ENCODE assay signal across 8 mouse cellular contexts in genomic region chr13:62469947-62470346, GRCm38 (mm10). TPM values are rescaled to one million over a fixed set of nuclear protein-coding genes. Genes with fewer than 3 reads are reported as not detected.
A peak's percentile ranks its signal among the peaks of the same experiment; 100 is the strongest.
DNase-seq lines count a peak whose midpoint lies in the region; ATAC-seq and TF ChIP-seq lines count a peak whose summit lies in the region.
"Not testable (repeated sequence)": the region's sequence is repeated elsewhere in the genome, so short reads cannot be mapped to it uniquely, and the experiment has no call there.

No protein-coding gene starts in this region.

- H3K27ac ChIP-seq in kidney, postnatal 0 days = not testable (repeated sequence)

- ATAC-seq in granulocyte monocyte progenitor cell, adult 5-6 weeks (replicated peaks; ENCODE audit: poor library complexity, severe bottlenecking) = peak; percentile 76
- ATAC-seq in kidney, postnatal 0 days (replicated peaks; ENCODE audit: low FRiP score, low read depth) = not testable (repeated sequence)

- peak; percentile 75 for DNase-seq in CD4-positive helper T cell, adult 2 months (ENCODE audit: low read depth, low spot score)
- peak; percentile 80 for DNase-seq in R1 (ENCODE audit: low read depth, low spot score)
- peak; percentile 21 to 32 for DNase-seq in cerebellum, postnatal 14 days
- DNase-seq in kidney, postnatal 0 days (ENCODE audit: low spot score) = peak; percentile 44
- DNase-seq in lung, adult 2 months = not testable (repeated sequence)
- DNase-seq in naive thymus-derived CD4-positive, alpha-beta T cell, adult 2 months (ENCODE audit: low read depth) = peak; percentile 87
- peak; percentile 68 for DNase-seq in thymus, postnatal 14 days

- not testable (repeated sequence) for H3K4me2 ChIP-seq in kidney, postnatal 0 days (ENCODE audit: low read length)

- not testable (repeated sequence) for TF ChIP-seq POLR2A in lung, adult 2 months (IDR thresholded peaks at IDR 0.05; ENCODE audit: borderline replicate concordance, extremely low read depth, low read depth, low read length)

- not testable (repeated sequence) for H3K4me1 ChIP-seq in kidney, postnatal 0 days (replicated peaks; ENCODE audit: insufficient read depth, low read length); lung, adult 2 months (ENCODE audit: control insufficient read depth, insufficient read depth, low read length)

- not testable (repeated sequence) for H3K36me3 ChIP-seq in kidney, postnatal 0 days (ENCODE audit: insufficient read depth, low read length)

- TF ChIP-seq CTCF in kidney, postnatal 0 days (IDR thresholded peaks at IDR 0.05; ENCODE audit: low read depth) = peak; percentile 60
- TF ChIP-seq CTCF in lung, adult 2 months (IDR thresholded peaks at IDR 0.05; ENCODE audit: insufficient read depth, low read length) = 0 out of 2 replicates have a peak, but pooled peaks have one; percentile 18

- not testable (repeated sequence) for H3K9ac ChIP-seq in kidney, postnatal 0 days (ENCODE audit: low read depth, low read length)

- not testable (repeated sequence) for H3K27me3 ChIP-seq in kidney, postnatal 0 days (ENCODE audit: insufficient read depth, low read length)

- H3K4me3 ChIP-seq in kidney, postnatal 0 days (replicated peaks; ENCODE audit: low read depth, low read length); lung, adult 2 months (replicated peaks; ENCODE audit: extremely low read depth, low read depth, low read length): not testable (repeated sequence)

- not testable (repeated sequence) for H3K9me3 ChIP-seq in kidney, postnatal 0 days (replicated peaks; ENCODE audit: low read length)

RNA-seq across cellular contexts. Expression of gene Gm49359, which starts 3.3 kb away (rescaled TPM):
- 6.4 and 14.2 TPM in 2 replicates for total RNA-seq in granulocyte monocyte progenitor cell, adult 5-6 weeks (2014; fragmentation: Nextera tagmentation)
- 8.9 and 11.7 TPM in 2 replicates for total RNA-seq in granulocyte monocyte progenitor cell, adult 5-6 weeks (2017)
- 6.7 and 7.8 TPM in 2 replicates for polyA plus RNA-seq in kidney, postnatal 0 days (2015; fragmentation: Nextera tagmentation; extraction: Ambion mirVana)
- polyA plus RNA-seq in lung, adult 2 months (2012; rRNA removed) = 0.60 and 1.3 TPM in 2 replicates
